Mouse (Mus musculus) ES-E14 (cell line): ENCODE measurements around the gene Mapkap1. TPM values are rescaled to one million over a fixed set of nuclear protein-coding genes. Genes with fewer than 3 reads are reported as not detected.

Experiments
- DNase-seq: peaks from one replicate; pipeline ENCODE4 v3.0.0-alpha.2; 2013; ENCODE audit warnings: low read depth, low spot score
- H3K27ac ChIP-seq: 2 replicates; pipeline ENCODE4 v1.5.1; 2012; ENCODE audit warnings: low read depth, mild to moderate bottlenecking, low read length, moderate library complexity, mixed read lengths; ENCODE audit not compliant: poor library complexity, insufficient read depth, severe bottlenecking
- H3K36me3 ChIP-seq: 2 replicates; pipeline ENCODE4 v1.6.1; 2012; ENCODE audit warnings: mild to moderate bottlenecking, low read length, moderate library complexity, mixed read lengths; ENCODE audit not compliant: control insufficient read depth, poor library complexity, insufficient read depth, severe bottlenecking
- H3K4me1 ChIP-seq, 2 experiments: fragments of 150-350 bp in 1 of 2; sonication (generic) in 1 of 2; 2 replicates each; pipeline ENCODE4 v1.6.1; 2012; ENCODE audit warnings: low read length in 2 of 2, mild to moderate bottlenecking in 1 of 2, mixed read lengths in 1 of 2; ENCODE audit not compliant: control insufficient read depth in 2 of 2, insufficient read depth in 2 of 2, poor library complexity in 1 of 2
- H3K4me3 ChIP-seq, 2 experiments: fragments of 150-350 bp in 1 of 2; sonication (generic) in 1 of 2; 2 replicates each; pipeline ENCODE4 v1.5.1; 2012; ENCODE audit warnings: low read length in 2 of 2, low read depth in 1 of 2, mild to moderate bottlenecking in 1 of 2, mixed read lengths in 1 of 2; ENCODE audit not compliant: insufficient read depth in 1 of 2, poor library complexity in 1 of 2, severe bottlenecking in 1 of 2
- H3K9ac ChIP-seq: 2 replicates; pipeline ENCODE4 v1.6.1; 2012; ENCODE audit warnings: low read depth, mild to moderate bottlenecking, low read length, mixed read lengths; ENCODE audit not compliant: poor library complexity, insufficient read depth, severe bottlenecking
- H3K9me3 ChIP-seq: fragments of 150-350 bp; sonication (generic); 2 replicates; pipeline ENCODE4 v1.6.1; 2012; ENCODE audit warnings: low read depth, mild to moderate bottlenecking, low read length; ENCODE audit not compliant: control insufficient read depth, insufficient read depth
- CHD2 ChIP-seq: IDR thresholded peaks from 2 replicates; pipeline ENCODE4 v1.6.1; 2014; ENCODE audit warnings: mild to moderate bottlenecking, low read depth, low read length, inconsistent platforms
- HCFC1 ChIP-seq: IDR thresholded peaks from 2 replicates; pipeline ENCODE4 v1.6.1; 2012; ENCODE audit warnings: low read length, inconsistent platforms, borderline replicate concordance; ENCODE audit not compliant: insufficient read depth
- MAFK ChIP-seq: IDR thresholded peaks from 2 replicates; pipeline ENCODE4 v1.6.1; 2014; ENCODE audit warnings: mild to moderate bottlenecking, low read depth, low read length, inconsistent platforms; ENCODE audit not compliant: insufficient read depth
- ZC3H11A ChIP-seq: IDR thresholded peaks from 2 replicates; pipeline ENCODE4 v1.6.1; 2012; ENCODE audit warnings: low read depth, mild to moderate bottlenecking, inconsistent platforms, low read length, borderline replicate concordance
- ZNF384 ChIP-seq: IDR thresholded peaks from 2 replicates; pipeline ENCODE4 v1.6.1; 2012; ENCODE audit warnings: low read depth, low read length, inconsistent platforms
- in situ Hi-C, 2 experiments: fragments of 600-800 bp; cut with MboI; formaldehyde crosslinking; loops; one replicate each; pipeline ENCODE4 v1.15.1; 2025; ENCODE audit warnings: low sequenced_read_pairs in 2 of 2, inconsistent platforms in 1 of 2; ENCODE audit not compliant: unreplicated experiment in 2 of 2
- total RNA-seq: library from RNA; depleted of rRNA; stranded (reverse); fragments of 300-350 nt; gene quantifications from 2 replicates; pipeline ENCODE4 v1.2.3, GENCODE M21; 2012

Mapkap1 gene
- total RNA-seq, 1 experiment = 47.3 TPM

DNA sequence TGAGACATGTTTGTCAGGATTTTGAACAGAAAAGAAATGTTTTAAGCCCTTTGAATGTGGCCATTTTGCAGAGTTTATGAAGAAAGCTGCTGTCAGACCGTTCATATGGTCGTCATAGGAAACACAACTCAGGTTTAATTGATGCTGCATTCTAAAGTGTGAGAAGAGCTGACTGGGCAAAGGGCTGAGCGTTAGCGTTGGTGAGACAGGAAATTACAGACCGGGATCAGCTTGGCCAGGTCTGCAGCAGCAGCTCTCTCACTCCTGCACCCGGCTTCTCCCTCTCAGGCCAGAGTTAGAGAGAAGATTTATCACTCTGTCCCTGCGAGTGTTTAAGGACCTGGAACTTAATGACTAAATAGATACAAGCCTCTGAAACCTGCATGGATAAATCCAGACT, 194.2 kb downstream of the Mapkap1 start:
- DNase-seq = no peak
- no peak overlapping the region for H3K4me3 ChIP-seq
- TF ChIP-seq MAFK (no peak), HCFC1 (no peak), ZNF384 (no peak), ZC3H11A (no peak), CHD2 (no peak)
- peaks cover 6% of the 10 kb centered on the region; the same call in 1 of the 2 replicates for H3K36me3 ChIP-seq
- no peaks in the 10 kb centered on the region for H3K9me3 ChIP-seq
- H3K4me1 ChIP-seq = peaks cover 0 to 3% of the 10 kb centered on the region in 2 experiments; a peak in 1 of 4 replicates
- H3K9ac ChIP-seq = no peak overlapping the region
- no peak overlapping the region for H3K27ac ChIP-seq
- in situ Hi-C loops = no loop called here

DNA sequence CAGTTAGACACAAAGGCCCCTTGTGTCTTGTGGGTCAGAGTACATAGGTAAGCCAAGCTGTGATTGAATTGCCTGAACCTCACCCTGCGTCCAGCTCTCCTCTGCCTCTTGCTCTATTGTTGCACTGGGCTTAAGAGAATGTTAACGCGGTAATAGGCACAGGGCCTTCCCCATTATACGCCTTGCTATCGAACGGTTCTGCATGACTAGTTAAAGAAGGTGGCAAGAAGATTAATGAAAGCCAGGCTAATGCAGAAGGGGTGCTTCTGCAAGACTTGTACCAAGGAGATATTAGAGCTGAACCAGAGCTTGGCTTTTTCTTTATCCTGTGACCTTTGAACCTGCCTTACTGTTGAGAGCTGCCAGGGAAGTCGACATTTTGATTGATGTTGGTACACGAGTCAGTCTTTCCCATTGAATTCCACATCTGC, 195.6 kb downstream of the Mapkap1 start:
- H3K27ac ChIP-seq = no peak overlapping the region
- in situ Hi-C loops = no loop called here

DNA sequence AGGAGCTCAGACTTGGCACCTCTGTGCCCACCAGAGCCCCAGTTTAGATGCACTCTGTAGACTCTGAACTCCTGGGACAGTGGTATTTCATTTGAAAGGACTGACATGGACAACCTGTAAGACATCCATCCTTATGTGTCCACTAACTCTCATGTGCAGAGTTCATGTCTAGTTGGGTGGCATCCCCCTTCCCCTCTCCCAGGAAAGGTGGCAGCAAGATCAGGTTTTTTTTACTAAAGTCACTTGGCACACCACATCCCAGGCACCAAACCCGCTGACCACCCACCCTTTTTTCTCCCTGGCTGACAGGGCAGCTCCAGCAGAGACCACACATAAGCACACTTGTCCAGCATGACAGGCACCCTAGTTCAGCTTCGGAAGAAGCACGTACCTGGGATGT, 196.3 kb downstream of the Mapkap1 start:
- Histone ChIP-seq H3K36me3 (peaks cover 8% of the 10 kb centered on the region; the same call in 1 of the 2 replicates), H3K4me3 (no peak overlapping the region), H3K27ac (no peak overlapping the region), H3K4me1 (peaks cover 0 to 3% of the 10 kb centered on the region in 2 experiments; a peak in 1 of 4 replicates), H3K9me3 (no peaks in the 10 kb centered on the region), H3K9ac (no peak overlapping the region)
- DNase-seq = no peak
- TF ChIP-seq ZC3H11A (no peak), ZNF384 (no peak), CHD2 (no peak)
- in situ Hi-C loops = no loop called here

More for the DNA sequence above, 195.6 kb downstream of the Mapkap1 start:
- peaks cover 8% of the 10 kb centered on the region; the same call in 1 of the 2 replicates for H3K36me3 ChIP-seq
- no peaks in the 10 kb centered on the region for H3K9me3 ChIP-seq
- no peak overlapping the region for H3K4me3 ChIP-seq
- DNase-seq = no peak
- no peak for TF ChIP-seq ZNF384
- TF ChIP-seq MAFK = no peak
- no peak for TF ChIP-seq ZC3H11A
- no peak for TF ChIP-seq CHD2
- TF ChIP-seq HCFC1 = no peak
- peaks cover 0 to 3% of the 10 kb centered on the region in 2 experiments; a peak in 1 of 4 replicates for H3K4me1 ChIP-seq
- H3K9ac ChIP-seq = no peak overlapping the region

DNA sequence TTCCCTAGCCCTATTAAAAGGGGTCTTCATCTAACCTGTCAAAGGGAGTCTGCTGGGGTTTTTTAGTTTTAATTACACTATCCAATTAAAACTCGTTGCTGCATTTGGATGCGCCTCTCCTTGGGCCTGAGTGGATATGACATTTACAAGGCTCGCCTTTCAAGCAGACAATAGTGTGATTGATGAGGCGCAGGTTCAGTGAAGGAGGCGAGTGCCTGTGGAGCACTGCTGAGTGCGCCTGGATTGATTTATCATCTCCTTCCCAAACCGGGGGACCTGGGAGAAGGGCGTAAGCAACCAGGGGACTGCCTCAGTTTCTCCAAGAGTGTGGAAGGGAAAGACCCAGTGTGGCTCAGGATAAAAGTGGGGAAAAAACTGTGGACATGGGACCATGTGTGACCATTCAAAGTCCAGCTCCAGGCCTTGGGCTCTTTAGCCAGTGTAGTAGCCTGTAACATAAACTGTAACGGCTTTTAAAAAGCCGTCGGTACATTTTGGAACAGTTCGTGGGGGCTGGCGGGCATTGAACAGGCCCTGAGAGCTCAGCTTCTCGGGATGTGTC, 197.2 kb downstream of the Mapkap1 start:
- Histone ChIP-seq H3K36me3 (peaks cover 6% of the 10 kb centered on the region; the same call in 1 of the 2 replicates), H3K4me1 (peaks cover 0 to 3% of the 10 kb centered on the region in 2 experiments; a peak in 1 of 4 replicates), H3K27ac (no peak overlapping the region), H3K4me3 (no peak overlapping the region), H3K9ac (no peak overlapping the region), H3K9me3 (no peaks in the 10 kb centered on the region)
- in situ Hi-C loops = no loop called here
- no peak for TF ChIP-seq HCFC1
- no peak for TF ChIP-seq ZNF384
- TF ChIP-seq MAFK = no peak
- no peak for TF ChIP-seq CHD2
- no peak for TF ChIP-seq ZC3H11A
- no peak for DNase-seq

DNA sequence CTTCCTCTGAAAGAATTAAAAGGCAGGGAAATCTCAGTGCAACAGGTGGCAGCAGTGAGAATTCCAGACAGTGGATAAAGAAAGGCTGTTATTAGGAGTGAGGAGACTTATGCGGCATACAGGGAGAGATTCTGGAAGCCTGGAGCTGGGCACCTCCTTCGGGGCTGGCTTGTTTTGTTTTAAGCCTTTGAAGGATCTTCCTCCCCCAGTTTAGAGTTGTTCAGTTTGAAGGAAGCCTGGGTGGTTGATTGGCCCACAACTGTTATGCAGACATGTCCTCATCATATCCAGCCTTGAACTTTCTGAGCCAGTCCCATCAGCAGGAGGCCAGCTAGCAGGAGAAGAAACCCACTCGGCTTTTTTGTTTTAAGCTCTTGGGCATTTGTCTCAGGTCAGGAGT, 198.5 kb downstream of the Mapkap1 start:
- Histone ChIP-seq H3K4me3 (no peak overlapping the region), H3K9me3 (no peaks in the 10 kb centered on the region), H3K4me1 (peaks cover 0 to 3% of the 10 kb centered on the region in 2 experiments; a peak in 1 of 4 replicates), H3K36me3 (peaks cover 2% of the 10 kb centered on the region; the same call in 1 of the 2 replicates), H3K27ac (no peak overlapping the region), H3K9ac (no peak overlapping the region)
- DNase-seq = no peak
- in situ Hi-C loops = no loop called here
- TF ChIP-seq MAFK (no peak), HCFC1 (no peak), ZNF384 (no peak), ZC3H11A (no peak), CHD2 (no peak)
